Mouse (Mus musculus): ENCODE results near the gene Plbd1.

Gene Plbd1

DNA sequence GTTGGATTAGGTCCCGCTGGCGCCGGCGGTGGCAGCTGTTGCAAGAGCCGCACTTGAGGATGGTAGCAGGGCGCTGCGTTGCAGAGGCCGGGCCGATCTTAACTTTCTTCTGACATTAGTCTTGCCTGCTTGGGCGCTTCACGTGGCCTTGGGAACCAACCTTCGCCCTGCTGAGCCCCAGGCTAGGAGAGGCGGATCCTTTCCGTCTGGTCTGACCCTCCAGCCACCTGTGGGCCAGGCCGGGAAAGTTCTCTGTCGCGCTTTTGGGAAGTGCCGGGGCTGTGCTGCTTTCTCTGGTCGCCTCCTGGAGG, at the start of gene Plbd1:
Gene Plbd1 (minus strand): TSS at position 223 of the 311 bp plus-strand sequence.
- DNase-seq: peak; percentile 72

DNA sequence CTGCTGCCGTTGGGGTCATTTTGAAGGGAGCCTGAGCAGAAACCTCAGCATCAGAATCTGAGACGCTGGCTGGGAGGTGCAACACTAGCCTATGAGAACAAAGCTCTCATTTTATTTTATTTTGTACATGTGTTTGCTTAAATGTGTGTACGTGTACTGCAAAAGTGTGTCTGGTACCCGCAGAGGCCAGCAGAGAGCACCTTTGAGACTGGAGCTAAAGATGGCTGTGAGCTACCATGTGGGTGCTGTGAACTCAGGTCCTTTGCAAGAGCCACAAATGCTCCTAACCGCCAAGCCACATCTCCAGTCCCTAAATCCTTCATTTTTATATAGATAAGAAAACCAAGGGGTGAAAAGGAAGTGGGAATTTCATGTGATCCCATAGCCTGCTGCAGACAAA, 48.7 kb upstream of the Plbd1 start:
- no peak for DNase-seq

DNA sequence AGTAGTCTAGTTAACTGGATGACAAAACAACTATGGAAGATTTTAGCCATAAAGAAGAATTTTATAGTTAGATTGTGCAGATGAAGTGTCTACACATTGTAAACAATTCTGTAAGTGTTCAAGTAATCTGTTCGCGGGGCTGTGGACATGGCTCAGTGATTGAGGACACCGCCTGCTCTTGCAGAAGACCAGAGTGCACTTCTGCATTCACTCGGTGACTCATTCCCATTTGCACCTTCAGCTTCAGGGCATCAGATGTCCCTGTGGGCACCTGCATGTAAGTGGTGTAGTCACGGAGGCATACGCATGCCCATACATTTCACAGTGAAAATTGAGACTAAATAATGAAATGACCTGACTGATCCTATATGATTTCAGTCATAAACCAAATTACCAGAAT, 46.9 kb upstream of the Plbd1 start:
- no peak for DNase-seq

DNA sequence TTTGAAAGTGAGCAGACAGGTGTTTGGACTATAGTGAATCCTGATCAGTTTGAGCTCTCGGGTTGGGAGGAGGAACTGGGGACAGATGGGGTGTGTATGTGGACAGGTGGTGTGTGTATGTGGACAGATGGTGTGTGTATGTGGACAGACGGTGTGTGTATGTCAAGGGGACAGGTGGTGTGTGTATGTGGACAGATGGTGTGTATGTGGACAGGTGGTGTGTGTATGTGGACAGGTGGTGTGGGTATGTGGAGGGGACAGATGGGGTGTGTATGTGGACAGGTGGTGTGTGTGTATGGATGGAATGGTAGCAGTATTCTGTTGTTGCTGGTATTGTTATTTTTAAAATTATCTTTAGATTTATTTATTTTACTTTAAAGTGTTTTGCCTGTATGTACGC, 40.1 kb upstream of the Plbd1 start:
- DNase-seq: no peak

DNA sequence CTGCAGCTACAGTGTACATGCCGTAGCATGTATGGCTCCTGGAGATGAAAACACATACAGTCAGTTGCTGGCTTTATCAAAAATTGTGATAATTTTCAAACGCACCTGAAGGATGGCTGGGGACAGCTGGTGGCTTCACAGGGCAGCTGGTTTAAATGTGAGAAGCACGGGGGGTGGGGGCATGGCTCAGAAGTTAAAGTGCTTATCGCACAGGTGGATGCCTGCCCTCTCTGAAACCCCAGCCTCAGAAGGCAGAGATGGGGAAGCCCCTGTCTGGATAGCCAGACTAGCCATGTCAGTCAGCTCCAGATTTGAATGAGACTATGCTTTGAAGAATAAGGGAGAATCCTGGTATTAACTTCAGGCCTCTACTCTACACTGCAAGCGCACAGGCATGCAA, 39.5 kb upstream of the Plbd1 start:
- DNase-seq: no peak

DNA sequence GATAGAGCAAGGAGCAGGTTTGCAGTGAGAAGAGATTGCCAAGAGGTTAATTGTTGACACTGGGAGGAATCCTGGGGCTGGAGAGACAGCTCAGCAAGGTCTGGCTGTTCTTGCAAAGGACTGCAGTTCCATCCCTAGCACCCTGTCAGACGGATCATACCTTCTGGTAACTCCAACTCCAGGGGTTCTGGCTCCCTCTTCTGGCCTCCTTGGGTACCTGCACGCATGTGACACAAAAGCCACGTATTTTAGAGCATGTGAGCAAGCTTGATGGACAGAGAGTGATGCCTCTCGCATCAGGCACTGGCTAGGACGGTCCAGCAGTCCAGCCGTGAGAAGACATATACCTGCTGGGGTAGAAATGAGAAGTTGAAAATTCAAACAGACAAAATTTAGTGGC, 29.6 kb upstream of the Plbd1 start:
- DNase-seq: no peak

DNA sequence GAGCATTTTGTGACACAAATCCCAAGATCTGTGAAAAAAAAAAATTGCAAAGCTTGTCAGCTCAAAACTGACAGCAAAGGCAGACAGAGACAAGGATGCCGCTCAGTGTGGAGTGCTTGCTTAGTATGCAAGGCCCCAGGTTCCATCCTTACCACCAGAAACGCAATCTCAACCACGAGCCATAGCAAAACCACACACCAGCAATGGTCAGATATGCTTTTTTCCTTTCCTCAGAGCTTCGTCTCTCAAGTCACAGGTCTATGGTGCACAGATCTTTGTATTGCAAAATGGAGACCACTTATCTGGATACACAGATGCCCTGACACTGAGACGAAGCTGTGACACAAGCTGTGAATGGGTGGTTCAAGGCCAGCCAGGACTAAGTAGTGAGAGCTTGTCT, 28.8 kb upstream of the Plbd1 start:
- DNase-seq: no peak

DNA sequence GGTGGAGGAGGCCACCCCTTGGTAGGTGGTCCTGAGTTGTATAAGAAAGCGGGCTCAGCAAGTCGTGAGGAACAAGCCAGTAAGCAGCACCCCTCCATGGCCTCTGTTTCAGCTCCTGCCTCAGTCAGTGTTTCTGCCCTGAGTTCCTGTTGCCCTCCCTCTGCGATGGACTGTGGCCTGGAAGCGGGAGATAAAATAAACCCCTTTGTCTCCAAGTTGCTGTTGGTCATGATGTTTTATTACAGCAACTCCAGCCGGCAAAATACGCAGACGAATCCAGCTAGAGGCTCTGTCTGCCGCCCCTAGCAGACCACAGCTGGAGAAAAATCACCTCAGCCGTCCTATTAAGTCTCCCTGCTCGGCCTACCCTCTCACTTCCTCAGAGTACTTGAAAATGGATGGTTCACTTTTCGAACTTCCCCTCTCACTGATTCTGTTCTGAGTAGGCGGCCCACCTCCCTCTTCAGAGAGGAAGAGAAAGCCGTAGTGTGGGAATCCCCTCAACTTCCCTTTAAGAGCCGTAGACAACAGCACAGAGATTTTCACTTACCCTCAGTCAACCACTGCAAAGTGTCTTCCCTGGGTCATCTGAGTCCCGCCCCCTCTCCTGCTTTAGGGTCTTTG, 28.2 kb upstream of the Plbd1 start:
- DNase-seq: no peak

DNA sequence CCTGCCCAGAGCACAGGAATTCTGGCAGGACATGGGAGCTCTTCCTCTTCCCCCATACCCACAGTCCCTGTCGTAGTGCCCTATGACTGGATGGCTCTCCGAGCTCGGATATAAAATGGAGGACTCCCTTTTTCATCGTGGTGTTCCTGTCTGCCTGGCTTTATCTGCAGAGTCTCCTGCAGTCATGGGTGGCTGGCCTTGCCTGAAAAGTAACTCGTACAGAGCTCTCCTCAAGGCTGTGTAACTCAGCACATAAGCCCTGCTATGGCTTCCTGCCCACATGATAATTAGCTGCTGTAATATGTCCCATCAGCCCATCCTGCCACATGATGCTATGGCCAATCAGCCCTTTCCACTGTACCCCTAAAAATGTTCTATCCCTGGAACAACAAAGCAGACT, 23.7 kb upstream of the Plbd1 start:
- DNase-seq: no peak

DNA sequence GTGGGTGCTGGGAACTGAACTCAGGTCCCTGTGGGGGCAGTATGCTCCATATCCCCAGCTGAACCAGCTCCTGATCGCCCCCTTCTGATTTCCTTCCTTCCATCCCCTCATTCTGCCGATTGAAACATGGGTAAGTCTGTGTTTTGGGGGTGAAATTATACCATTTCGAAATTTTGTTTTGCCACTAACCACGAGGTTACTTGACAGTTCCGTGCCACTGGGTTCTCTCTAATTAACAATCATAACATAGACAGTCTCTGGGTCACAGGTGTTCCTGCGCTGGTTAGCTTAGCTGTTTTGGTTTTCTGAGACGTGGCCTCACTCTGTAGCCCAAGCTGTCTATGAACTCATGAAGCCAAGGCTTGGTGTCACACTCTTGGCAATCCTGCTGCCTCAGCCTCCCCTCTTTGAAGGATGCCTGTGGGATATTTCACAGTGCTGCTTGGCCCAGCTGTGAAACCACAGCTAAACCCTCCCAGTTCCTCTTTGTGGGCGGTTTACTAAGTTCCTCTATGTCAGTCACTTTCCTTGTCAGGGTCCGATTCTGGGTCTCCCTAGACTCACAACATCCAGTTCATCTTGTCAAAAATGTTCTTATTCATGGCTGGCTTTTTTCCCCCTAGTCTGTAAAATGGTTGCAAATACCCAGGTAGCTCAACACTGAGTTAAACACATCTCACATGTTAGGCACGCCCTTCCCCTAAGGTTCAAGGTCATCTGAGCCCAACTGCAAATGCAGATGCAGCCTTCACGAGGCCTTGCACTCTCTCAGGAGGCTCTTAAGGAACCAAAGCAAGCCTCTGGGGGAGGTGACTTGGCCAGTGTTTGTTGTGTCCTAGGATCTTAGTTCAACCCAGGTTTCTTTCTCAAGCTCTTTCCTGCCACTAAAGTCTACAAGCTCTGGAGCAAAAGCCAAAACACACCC, 21.9 kb upstream of the Plbd1 start:
- DNase-seq: no peak

DNA sequence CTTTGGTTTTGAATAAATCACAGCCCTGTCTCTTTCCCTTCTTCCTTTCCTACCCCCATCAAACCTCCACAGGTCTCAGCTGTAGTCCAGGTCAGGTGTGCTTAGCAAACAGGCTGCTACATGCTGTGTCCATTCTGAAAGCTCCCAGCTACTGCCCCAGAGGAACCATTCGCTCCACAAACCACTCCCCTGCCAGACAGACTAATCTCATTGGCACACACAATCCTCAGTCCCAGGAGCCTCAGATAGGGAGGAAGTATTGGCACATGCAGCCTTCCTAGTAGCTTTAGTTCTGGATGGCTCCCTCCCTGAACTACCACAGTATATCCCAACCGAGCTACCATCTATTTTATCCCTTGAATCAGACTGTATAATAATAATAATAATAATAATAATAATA, 17.7 kb upstream of the Plbd1 start:
- DNase-seq: no peak

DNA sequence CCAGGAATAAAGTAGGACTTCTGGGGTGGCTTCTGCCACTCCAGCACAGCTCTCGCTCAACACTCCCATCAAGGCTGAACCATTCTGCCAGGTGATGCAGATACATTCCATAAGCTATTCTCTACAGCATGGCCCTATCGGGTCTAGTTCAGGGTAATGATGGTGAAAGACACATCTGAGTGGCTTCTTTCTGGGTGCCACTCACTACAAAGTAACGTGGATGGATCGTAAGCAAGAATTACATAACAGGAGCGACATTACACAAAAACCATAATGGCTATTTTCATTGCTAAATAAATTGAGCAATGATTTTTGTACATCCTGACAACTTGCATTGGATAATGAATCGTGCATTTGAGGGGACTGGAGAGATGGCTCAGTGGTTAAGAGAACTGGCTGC, 13.2 kb upstream of the Plbd1 start:
- no peak for DNase-seq

DNA sequence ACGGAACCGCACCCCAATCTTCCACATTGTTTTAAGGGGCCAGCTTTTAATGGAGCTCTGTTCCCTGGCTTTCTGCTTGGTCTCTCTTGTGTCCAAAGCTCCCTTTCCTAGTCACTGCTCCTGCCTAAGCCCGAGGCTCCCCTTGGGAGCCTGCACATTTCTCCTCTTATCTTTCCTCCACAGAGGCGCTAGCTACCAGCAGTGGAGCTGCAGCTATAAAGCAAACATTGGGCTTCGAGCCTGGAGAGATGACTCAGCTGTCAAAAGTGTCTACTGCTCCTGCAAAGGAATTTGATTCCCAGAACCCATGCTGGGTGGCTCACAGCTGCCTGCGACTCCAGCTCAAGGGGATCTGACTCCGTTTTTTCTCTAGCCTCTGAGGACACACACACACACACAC, 10.7 kb upstream of the Plbd1 start:
- DNase-seq: peak; percentile 65

DNA sequence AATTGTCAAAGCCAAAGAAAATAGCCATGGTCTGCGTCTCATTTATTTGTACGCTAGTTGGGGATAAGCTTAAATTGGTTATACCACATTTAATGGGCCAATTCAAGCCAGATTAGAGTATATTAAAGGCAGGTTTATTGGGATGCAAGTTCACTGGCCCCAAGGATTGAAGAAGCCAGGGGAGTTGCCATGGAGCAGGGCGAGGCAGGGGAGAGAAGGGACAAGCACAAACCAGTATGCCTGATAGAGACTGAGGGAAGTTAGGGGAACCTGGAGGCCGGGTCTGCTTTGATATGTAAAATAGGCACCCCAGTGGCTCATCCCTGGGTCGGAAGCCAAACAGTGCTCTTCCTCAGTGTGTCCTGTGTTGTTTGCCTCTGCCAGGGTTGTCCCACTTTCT, 7.5 kb upstream of the Plbd1 start:
- DNase-seq: no peak

DNA sequence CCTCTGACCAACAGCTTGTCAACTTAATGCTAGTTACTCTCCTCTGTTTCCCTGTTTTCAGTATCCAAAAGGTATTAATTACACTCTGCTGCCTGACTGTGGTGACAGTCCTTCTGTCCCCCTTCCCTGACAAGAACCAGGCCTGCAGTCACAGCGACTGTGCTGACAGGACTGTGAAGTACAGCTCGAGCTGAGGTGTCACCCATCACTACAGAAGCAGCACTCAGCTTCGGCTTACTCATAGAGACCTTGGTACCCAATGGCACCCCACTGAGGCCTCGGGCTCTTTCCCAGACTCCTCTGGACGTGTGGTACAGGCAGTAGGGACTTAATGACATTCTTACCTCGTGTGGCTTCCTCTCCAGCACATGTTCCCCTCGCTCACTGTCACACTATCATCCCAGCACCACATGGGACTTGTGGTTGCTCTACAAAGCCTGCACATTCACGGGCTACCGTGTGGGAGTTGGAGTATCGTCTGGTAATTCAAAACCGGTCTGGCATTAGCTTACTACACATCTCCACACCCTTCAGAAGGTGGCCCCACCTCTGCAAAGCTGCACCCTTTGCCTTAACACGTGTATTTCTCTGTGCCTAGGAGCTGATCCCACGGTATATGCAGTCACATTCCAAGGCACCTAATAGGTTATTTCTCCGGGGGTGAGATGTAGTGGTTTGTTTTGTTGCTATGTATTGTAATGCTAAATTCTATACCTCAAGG, 6.7 kb upstream of the Plbd1 start:
- no peak for DNase-seq

DNA sequence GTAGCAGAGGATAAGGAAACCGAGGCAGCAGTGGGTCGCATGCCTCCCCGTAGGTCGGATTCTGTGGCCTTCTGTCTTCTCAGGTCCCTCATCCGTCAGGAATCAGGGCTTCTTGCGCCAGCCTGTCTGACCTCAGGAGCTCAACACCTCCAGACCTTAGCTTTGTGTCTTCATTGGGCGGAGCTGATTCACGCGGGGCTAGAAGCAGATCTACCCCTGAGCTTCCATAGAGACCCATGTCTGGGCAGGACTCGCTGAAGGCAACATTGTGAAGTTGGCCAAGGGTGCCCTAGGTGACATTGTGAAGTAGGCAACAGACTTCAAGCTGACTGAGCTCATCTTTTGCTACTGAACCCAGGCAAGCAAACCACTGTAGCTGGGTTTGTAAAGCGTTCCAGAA, 335 bp upstream of the Plbd1 start:
- no peak for DNase-seq

DNA sequence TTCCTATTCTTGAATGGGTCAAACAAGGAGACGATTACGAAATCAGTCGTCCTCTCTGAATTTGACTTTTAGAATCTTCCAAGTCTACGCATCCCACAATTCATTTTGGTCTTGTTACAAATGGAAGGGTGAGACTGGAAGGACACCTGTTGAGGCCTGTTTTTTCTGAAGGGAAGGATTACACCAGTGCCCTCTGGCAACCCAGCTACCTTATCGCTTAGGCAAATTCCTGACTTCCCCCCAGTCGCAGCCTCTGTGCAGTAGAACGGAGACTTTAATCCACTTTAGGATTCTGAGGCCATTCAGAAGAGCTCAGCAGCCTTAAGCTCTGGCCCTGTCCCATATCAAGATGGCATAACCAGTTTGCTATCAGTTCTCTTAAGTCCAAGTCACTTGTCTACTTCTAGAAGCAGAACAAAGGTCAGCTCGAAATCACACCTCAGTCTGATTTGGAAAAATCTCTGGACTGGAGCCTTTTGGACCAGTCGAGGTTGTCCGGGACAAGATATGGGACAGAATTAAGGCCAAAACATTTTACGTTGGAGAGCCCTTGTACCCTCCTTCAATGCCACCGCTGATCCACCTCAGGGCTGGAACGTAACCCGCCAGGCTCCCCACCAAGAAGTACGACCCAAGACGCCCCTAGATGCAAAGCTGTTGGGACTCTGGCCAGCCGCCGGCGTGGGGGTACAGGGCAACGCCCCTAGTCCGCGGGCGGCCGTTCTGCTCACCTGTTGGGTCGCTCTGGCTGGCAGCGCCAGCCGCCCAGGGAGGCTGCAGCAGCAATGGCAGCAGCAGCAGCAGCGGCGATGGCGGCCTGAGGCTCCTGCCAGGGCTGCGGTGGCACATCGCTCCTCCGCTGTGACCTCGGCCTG, 660 bp downstream of the Plbd1 start:
- DNase-seq: no peak

DNA sequence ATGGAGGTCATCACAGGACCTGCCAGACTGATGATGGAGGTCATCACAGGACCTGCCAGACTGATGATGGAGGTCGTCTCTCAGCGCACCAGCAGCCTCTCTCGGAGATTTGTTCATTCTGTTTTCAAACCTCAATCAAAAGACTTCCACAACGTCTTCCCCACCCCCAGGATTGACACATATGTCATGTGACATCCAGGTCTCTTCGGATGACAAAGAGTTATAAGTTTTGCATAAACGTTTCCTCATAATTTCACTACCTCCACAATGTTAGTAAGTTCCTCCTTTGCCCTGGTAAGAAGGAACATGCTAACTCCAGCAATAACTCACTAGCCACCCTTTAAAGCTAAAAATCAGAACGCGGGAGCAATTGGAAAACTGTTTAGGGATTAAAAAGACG, 2.5 kb downstream of the Plbd1 start:
- DNase-seq: no peak

DNA sequence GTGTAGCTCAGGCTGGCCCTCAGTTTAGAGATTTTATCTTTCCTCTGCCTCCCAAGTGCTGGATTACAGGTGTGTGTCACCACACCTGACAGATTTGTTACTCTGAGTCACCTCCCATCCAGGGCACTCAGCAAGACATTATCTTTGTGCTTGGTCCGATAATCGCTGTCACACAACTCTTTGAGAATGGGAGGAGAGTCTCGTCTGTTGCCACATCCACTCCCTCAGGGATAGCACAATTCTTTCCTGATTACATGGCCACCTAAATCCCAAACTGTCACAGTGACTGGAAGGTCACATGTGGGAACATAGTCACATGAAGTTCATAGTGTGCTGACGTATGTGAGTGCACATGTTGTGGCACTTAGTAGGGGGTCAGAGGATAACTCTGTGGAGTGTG, 3.4 kb downstream of the Plbd1 start:
- DNase-seq: no peak

DNA sequence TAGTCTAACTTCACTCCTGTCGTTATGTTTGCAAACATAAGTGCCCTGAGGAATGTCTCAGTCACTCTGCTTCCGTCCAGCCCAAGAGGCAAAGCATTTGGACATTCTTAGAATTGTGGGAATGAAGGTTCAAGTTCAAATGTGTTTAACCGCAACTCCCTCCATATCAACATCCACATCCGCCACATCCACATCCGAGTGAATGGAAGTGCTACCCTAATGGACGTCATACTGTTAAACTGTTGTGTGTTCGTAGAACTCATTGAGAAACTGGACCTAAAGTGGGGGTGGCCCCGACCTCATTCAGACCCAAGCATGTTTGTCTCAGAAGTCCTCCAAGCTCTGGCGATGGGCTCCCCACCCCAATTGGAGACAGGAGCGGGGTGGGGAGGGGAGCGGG, 5.9 kb downstream of the Plbd1 start:
- DNase-seq: no peak

DNA sequence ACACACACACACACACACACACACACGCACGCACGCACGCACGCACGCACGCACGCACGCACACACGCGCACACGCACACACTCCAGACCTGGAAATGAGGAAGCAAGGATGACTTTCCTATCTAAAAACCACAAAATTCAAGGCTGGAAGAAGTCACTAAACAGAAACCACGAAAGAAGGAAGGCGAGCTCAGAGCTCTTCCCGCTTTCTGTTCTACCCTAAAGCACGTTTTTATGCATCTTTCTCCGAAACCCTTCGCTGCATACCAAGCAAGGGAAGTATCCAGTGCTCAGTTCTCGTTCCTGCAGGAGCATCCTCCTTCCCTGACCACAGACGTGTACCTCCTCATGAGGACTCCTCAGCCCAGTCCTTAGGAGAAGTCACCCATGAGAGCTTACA, 7.3 kb downstream of the Plbd1 start:
- DNase-seq: no peak

DNA sequence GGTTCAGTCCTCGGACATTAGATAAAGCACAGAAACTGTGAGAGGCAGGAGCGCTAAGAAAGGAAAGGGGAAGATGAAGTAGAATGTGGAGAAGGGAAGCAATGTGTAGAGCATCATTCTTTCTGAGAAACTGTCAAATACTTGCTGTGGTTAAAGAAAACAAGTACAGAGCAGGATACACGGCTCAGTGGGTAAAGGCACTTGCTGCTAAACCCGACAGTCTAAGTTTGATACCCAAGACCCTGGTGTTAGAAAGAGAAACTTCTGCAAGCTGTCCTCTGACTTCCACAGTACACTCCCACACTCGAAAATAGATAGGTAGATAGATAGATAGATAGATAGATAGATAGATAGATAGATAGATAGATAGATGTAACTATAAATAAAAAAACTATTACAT, 8.4 kb downstream of the Plbd1 start:
- no peak for DNase-seq

DNA sequence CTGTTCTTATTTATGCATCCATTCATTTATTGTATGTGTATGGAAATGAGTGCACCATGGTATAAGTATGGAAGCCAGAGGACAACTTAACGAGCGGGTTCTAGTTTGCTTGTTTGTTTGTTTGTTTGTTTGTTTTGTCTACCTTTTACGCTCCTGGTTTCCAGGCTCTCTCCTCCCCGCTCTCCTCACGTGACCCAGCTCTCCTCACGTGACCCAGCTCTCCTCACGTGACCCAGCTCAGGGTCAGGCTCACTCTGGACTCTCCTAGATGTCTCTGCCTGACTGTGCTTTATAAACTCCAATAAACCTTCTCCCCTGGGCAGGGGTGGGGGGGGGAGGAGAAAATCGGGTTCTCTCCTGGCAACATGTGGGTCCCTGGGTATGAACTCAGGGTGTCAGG, 11.1 kb downstream of the Plbd1 start:
- DNase-seq: no peak

Measured in lung, postnatal 14 days (tissue).